Mouse (Mus musculus) adrenal gland, postnatal 25 days (tissue): ENCODE measurements at regions not wholly inside any gene's neighbourhood (a gene's known extent, or its start where the extent isn't known, plus 50 kb on each side); places are given as distances from the start of the nearest gene placed in this dataset.
"Not testable (repeated sequence)": the region's sequence is repeated elsewhere in the genome, so short reads cannot be mapped to it uniquely, and the experiment has no call there.

Experiments
- DNase-seq: peaks from one replicate; pipeline ENCODE4 v3.0.0; 2021; ENCODE audit warnings: mixed read lengths

- not testable (repeated sequence) for DNase-seq
These were observed 114.3 kb upstream of the Nebl start for GRCm38 (mm10) chr2:17845447-17846092.

- peak; percentile 29 for DNase-seq
These were observed 113.6 kb upstream of the Nebl start for GRCm38 (mm10) chr2:17844662-17845446.

GRCm38 (mm10) chr2:17841963-17842362, 110.7 kb upstream of the Nebl start:
- peak; percentile 19 for DNase-seq

- DNase-seq = no peak
These were observed 110.3 kb upstream of the Nebl start for GRCm38 (mm10) chr2:17841546-17841945.

GRCm38 (mm10) chr2:17840941-17841498, 109.8 kb upstream of the Nebl start:
- no peak for DNase-seq

- no peak for DNase-seq
These were observed 108.4 kb upstream of the Nebl start for GRCm38 (mm10) chr2:17839649-17840048.

- no peak for DNase-seq
These were observed 107.8 kb upstream of the Nebl start for GRCm38 (mm10) chr2:17838859-17839581.

- DNase-seq = no peak
These were observed 107.1 kb upstream of the Nebl start for GRCm38 (mm10) chr2:17838381-17838680.

GRCm38 (mm10) chr2:17837541-17838380, 106.5 kb upstream of the Nebl start:
- DNase-seq = no peak

GRCm38 (mm10) chr2:17832726-17833125, 101.5 kb upstream of the Nebl start:
- DNase-seq = no peak

GRCm38 (mm10) chr2:17830216-17830615, 99.0 kb upstream of the Nebl start:
- DNase-seq = no peak

GRCm38 (mm10) chr2:17825271-17825670, 94.0 kb upstream of the Nebl start:
- DNase-seq = no peak

- DNase-seq = no peak
These were observed 92.9 kb upstream of the Nebl start for GRCm38 (mm10) chr2:17824176-17824575.

- DNase-seq = no peak
These were observed 91.3 kb upstream of the Nebl start for GRCm38 (mm10) chr2:17822621-17823006.

GRCm38 (mm10) chr2:17821878-17822620, 90.8 kb upstream of the Nebl start:
- no peak for DNase-seq

- DNase-seq = no peak
These were observed 80.8 kb upstream of the Nebl start for GRCm38 (mm10) chr2:17811943-17812670.
